Mouse (Mus musculus): ENCODE measurements around the gene Tbc1d32. TPM values are rescaled to one million over a fixed set of nuclear protein-coding genes. Genes with fewer than 3 reads are reported as not detected.
"Not testable (repeated sequence)": the region's sequence is repeated elsewhere in the genome, so short reads cannot be mapped to it uniquely, and the experiment has no call there.

Gene Tbc1d32
- polyA plus RNA-seq, 1 experiment from 2014 or later = 3.0 TPM

GRCm38 (mm10) chr10:56167721-56168120 lies 60.8 kb downstream of the Tbc1d32 start:
- H3K4me2 ChIP-seq (replicated peaks); H3K4me3 ChIP-seq (replicated peaks); H3K9ac ChIP-seq; ATAC-seq (ENCODE audit: insufficient number of reproducible peaks, low FRiP score, low TSS enrichment, low read depth); H3K27ac ChIP-seq (replicated peaks); H3K9me3 ChIP-seq (replicated peaks); H3K27me3 ChIP-seq; H3K36me3 ChIP-seq; H3K4me1 ChIP-seq: not testable (repeated sequence)

- WGBS = 78% methylated on average over 4 of the region's 4 CpGs
- no peaks in the 10 kb centered on the region for H3K4me1 ChIP-seq
Measured at GRCm38 (mm10) chr10:56165758-56166157, 62.7 kb downstream of the Tbc1d32 start.

GRCm38 (mm10) chr10:56164411-56164810 lies 64.1 kb downstream of the Tbc1d32 start:
- no peaks in the 10 kb centered on the region for H3K36me3 ChIP-seq
- H3K4me3 ChIP-seq (replicated peaks) = no peak overlapping the region
- 74% methylated on average over 3 of the region's 3 CpGs for WGBS
- H3K9ac ChIP-seq = no peak overlapping the region
- H3K9me3 ChIP-seq (replicated peaks) = no peaks in the 10 kb centered on the region
- H3K4me1 ChIP-seq = no peaks in the 10 kb centered on the region
- H3K27me3 ChIP-seq = no peaks in the 10 kb centered on the region
- H3K27ac ChIP-seq (replicated peaks) = no peak overlapping the region
- ATAC-seq (ENCODE audit: insufficient number of reproducible peaks, low FRiP score, low TSS enrichment, low read depth) = no peak
- H3K4me2 ChIP-seq (replicated peaks) = no peak overlapping the region

More at GRCm38 (mm10) chr10:56165758-56166157, 62.7 kb downstream of the Tbc1d32 start:
- Histone ChIP-seq H3K4me3 (replicated peaks) (no peak overlapping the region), H3K27me3 (no peaks in the 10 kb centered on the region), H3K9ac (no peak overlapping the region), H3K36me3 (0 out of 2 replicates have a peak, but pooled peaks cover 2% of the 10 kb centered on the region), H3K27ac (replicated peaks) (no peak overlapping the region), H3K9me3 (replicated peaks) (no peaks in the 10 kb centered on the region), H3K4me2 (replicated peaks) (no peak overlapping the region)
- ATAC-seq (ENCODE audit: insufficient number of reproducible peaks, low FRiP score, low TSS enrichment, low read depth) = no peak

- WGBS = 73% methylated on average over 2 of the region's 2 CpGs
Measured at GRCm38 (mm10) chr10:56158748-56159147, 69.7 kb downstream of the Tbc1d32 start.

GRCm38 (mm10) chr10:56158207-56158606 lies 70.3 kb downstream of the Tbc1d32 start:
- H3K4me1 ChIP-seq = no peaks in the 10 kb centered on the region
- no peak for ATAC-seq (ENCODE audit: insufficient number of reproducible peaks, low FRiP score, low TSS enrichment, low read depth)
- H3K36me3 ChIP-seq = no peaks in the 10 kb centered on the region
- no peak overlapping the region for H3K4me2 ChIP-seq (replicated peaks)
- no peak overlapping the region for H3K27ac ChIP-seq (replicated peaks)
- H3K27me3 ChIP-seq = no peaks in the 10 kb centered on the region
- H3K9ac ChIP-seq = no peak overlapping the region
- 74% methylated on average over 3 of the region's 3 CpGs for WGBS
- no peaks in the 10 kb centered on the region for H3K9me3 ChIP-seq (replicated peaks)
- no peak overlapping the region for H3K4me3 ChIP-seq (replicated peaks)

More at GRCm38 (mm10) chr10:56158748-56159147, 69.7 kb downstream of the Tbc1d32 start:
- Histone ChIP-seq H3K4me1 (no peaks in the 10 kb centered on the region), H3K36me3 (no peaks in the 10 kb centered on the region), H3K27ac (replicated peaks) (no peak overlapping the region), H3K4me3 (replicated peaks) (no peak overlapping the region), H3K9me3 (replicated peaks) (no peaks in the 10 kb centered on the region), H3K27me3 (no peaks in the 10 kb centered on the region), H3K9ac (no peak overlapping the region), H3K4me2 (replicated peaks) (no peak overlapping the region)
- ATAC-seq (ENCODE audit: insufficient number of reproducible peaks, low FRiP score, low TSS enrichment, low read depth) = no peak

- H3K27ac ChIP-seq (replicated peaks) = no peak overlapping the region
- no peak overlapping the region for H3K4me3 ChIP-seq (replicated peaks)
- no peaks in the 10 kb centered on the region for H3K36me3 ChIP-seq
- H3K4me2 ChIP-seq (replicated peaks) = no peak overlapping the region
- H3K27me3 ChIP-seq = no peaks in the 10 kb centered on the region
- ATAC-seq (ENCODE audit: insufficient number of reproducible peaks, low FRiP score, low TSS enrichment, low read depth) = no peak
- no peaks in the 10 kb centered on the region for H3K4me1 ChIP-seq
- H3K9me3 ChIP-seq (replicated peaks) = no peaks in the 10 kb centered on the region
- WGBS = 77% methylated on average over 3 of the region's 3 CpGs
- H3K9ac ChIP-seq = no peak overlapping the region
Measured at GRCm38 (mm10) chr10:56156956-56157355, 71.5 kb downstream of the Tbc1d32 start.

GRCm38 (mm10) chr10:56148920-56149319 lies 79.6 kb downstream of the Tbc1d32 start:
- WGBS = 87% methylated on average over 3 of the region's 3 CpGs
- no peaks in the 10 kb centered on the region for H3K36me3 ChIP-seq
- no peak overlapping the region for H3K27ac ChIP-seq (replicated peaks)
- H3K9ac ChIP-seq = no peak overlapping the region
- ATAC-seq (ENCODE audit: insufficient number of reproducible peaks, low FRiP score, low TSS enrichment, low read depth) = no peak
- no peaks in the 10 kb centered on the region for H3K27me3 ChIP-seq
- no peaks in the 10 kb centered on the region for H3K9me3 ChIP-seq (replicated peaks)
- no peak overlapping the region for H3K4me3 ChIP-seq (replicated peaks)
- no peak overlapping the region for H3K4me2 ChIP-seq (replicated peaks)
- no peaks in the 10 kb centered on the region for H3K4me1 ChIP-seq

- Histone ChIP-seq H3K9me3 (replicated peaks) (no peaks in the 10 kb centered on the region), H3K36me3 (no peaks in the 10 kb centered on the region), H3K4me2 (replicated peaks) (no peak overlapping the region), H3K27me3 (no peaks in the 10 kb centered on the region), H3K4me1 (no peaks in the 10 kb centered on the region), H3K27ac (replicated peaks) (no peak overlapping the region), H3K4me3 (replicated peaks) (no peak overlapping the region), H3K9ac (no peak overlapping the region)
- no peak for ATAC-seq (ENCODE audit: insufficient number of reproducible peaks, low FRiP score, low TSS enrichment, low read depth)
- 92% methylated on average over 5 of the region's 5 CpGs for WGBS
Measured at GRCm38 (mm10) chr10:56137191-56137590, 91.3 kb downstream of the Tbc1d32 start.

- no peaks in the 10 kb centered on the region for H3K9me3 ChIP-seq (replicated peaks)
- no peaks in the 10 kb centered on the region for H3K4me1 ChIP-seq
- H3K4me2 ChIP-seq (replicated peaks) = no peak overlapping the region
- no peak overlapping the region for H3K9ac ChIP-seq
- H3K27ac ChIP-seq (replicated peaks) = no peak overlapping the region
- no peaks in the 10 kb centered on the region for H3K36me3 ChIP-seq
- no peak overlapping the region for H3K4me3 ChIP-seq (replicated peaks)
- no peak for ATAC-seq (ENCODE audit: insufficient number of reproducible peaks, low FRiP score, low TSS enrichment, low read depth)
- 84% methylated on average over 2 of the region's 2 CpGs for WGBS
- no peaks in the 10 kb centered on the region for H3K27me3 ChIP-seq
Measured at GRCm38 (mm10) chr10:56129642-56130041, 98.8 kb downstream of the Tbc1d32 start.

- H3K36me3 ChIP-seq = no peaks in the 10 kb centered on the region
- H3K27me3 ChIP-seq = no peaks in the 10 kb centered on the region
- no peaks in the 10 kb centered on the region for H3K9me3 ChIP-seq (replicated peaks)
- H3K9ac ChIP-seq = no peak overlapping the region
- ATAC-seq (ENCODE audit: insufficient number of reproducible peaks, low FRiP score, low TSS enrichment, low read depth) = no peak
- no peak overlapping the region for H3K27ac ChIP-seq (replicated peaks)
- no peak overlapping the region for H3K4me2 ChIP-seq (replicated peaks)
- no peaks in the 10 kb centered on the region for H3K4me1 ChIP-seq
- 93% methylated on average over 1 of the region's 1 CpGs for WGBS
- H3K4me3 ChIP-seq (replicated peaks) = no peak overlapping the region
Measured at GRCm38 (mm10) chr10:56126972-56127371, 101.5 kb downstream of the Tbc1d32 start.

- Histone ChIP-seq H3K27ac (replicated peaks) (peak overlapping the region; percentile 65; the same call in 1 of the 2 replicates), H3K9me3 (replicated peaks) (no peaks in the 10 kb centered on the region), H3K36me3 (no peaks in the 10 kb centered on the region), H3K27me3 (no peaks in the 10 kb centered on the region), H3K9ac (peak overlapping the region; percentile 50), H3K4me1 (peaks cover 10% of the 10 kb centered on the region), H3K4me3 (replicated peaks) (peak overlapping the region; percentile 65), H3K4me2 (replicated peaks) (peak overlapping the region; percentile 88)
- peak; percentile 61 for ATAC-seq (ENCODE audit: insufficient number of reproducible peaks, low FRiP score, low TSS enrichment, low read depth)
- 21% methylated on average over 22 of the region's 27 CpGs for WGBS
Measured at GRCm38 (mm10) chr10:56115636-56116180, 112.8 kb downstream of the Tbc1d32 start.

- Histone ChIP-seq H3K4me3 (replicated peaks) (peak overlapping the region; percentile 65), H3K9me3 (replicated peaks) (no peaks in the 10 kb centered on the region), H3K4me2 (replicated peaks) (peak overlapping the region; percentile 88), H3K27me3 (no peaks in the 10 kb centered on the region), H3K4me1 (peaks cover 10% of the 10 kb centered on the region), H3K9ac (peak overlapping the region; percentile 50), H3K27ac (replicated peaks) (peak overlapping the region; percentile 65), H3K36me3 (no peaks in the 10 kb centered on the region)
- ATAC-seq (ENCODE audit: insufficient number of reproducible peaks, low FRiP score, low TSS enrichment, low read depth) = peak; percentile 90
- WGBS = under 1% methylated on average over 50 of the region's 50 CpGs
Measured at GRCm38 (mm10) chr10:56114951-56115635, 113.4 kb downstream of the Tbc1d32 start.

Measured in embryonic facial prominence, embryonic 15.5 days (tissue).